Mouse (Mus musculus) G1E (cell line): ENCODE data around the gene 5730522E02Rik.

Source experiments
- CTCF ChIP-seq: IDR thresholded peaks from 2 replicates; pipeline ENCODE4 v1.5.1; 2012; ENCODE audit warnings: low read depth, low read length, inconsistent platforms, mixed read lengths
- GATA1 ChIP-seq: IDR thresholded peaks from 2 replicates; pipeline ENCODE4 v1.6.1; 2012; ENCODE audit warnings: borderline replicate concordance, low read length, inconsistent platforms, mixed read lengths
- GATA2 ChIP-seq: IDR thresholded peaks from 2 replicates; pipeline ENCODE4 v1.6.1; 2012; ENCODE audit warnings: low read depth, low read length, inconsistent platforms, borderline replicate concordance
- POLR2AphosphoS5 ChIP-seq: IDR thresholded peaks from 2 replicates; pipeline ENCODE4 v1.6.1; 2012; ENCODE audit warnings: low read depth, low read length, inconsistent platforms; ENCODE audit not compliant: insufficient replicate concordance
- TAL1 ChIP-seq: conservative IDR thresholded peaks from 2 replicates; pipeline ENCODE4 v1.6.1; 2012; ENCODE audit warnings: low read depth, low read length, inconsistent platforms, mixed read lengths

- TF ChIP-seq CTCF = no peak
- TF ChIP-seq POLR2AphosphoS5 = no peak
- no peak for TF ChIP-seq GATA1
- TF ChIP-seq TAL1 = no peak
- TF ChIP-seq GATA2 = no peak
Measured at GRCm38 (mm10) chr11:26195468-26195867, 15.1 kb downstream of the 5730522E02Rik start.
